Mouse (Mus musculus) thymus, postnatal 14 days (tissue): ENCODE data around the gene Igf2r.
A peak's percentile ranks its signal among the peaks of the same experiment; 100 is the strongest.

Experiments used
- DNase-seq: peaks from one replicate; pipeline ENCODE4 v3.0.0; 2021

The Igf2r gene

GRCm38 (mm10) chr17:12668478-12669362 lies 100.7 kb downstream of the Igf2r start:
- no peak for DNase-seq

GRCm38 (mm10) chr17:12664156-12664555 lies 105.3 kb downstream of the Igf2r start:
- no peak for DNase-seq

GRCm38 (mm10) chr17:12660572-12661260 lies 108.7 kb downstream of the Igf2r start:
- peak; percentile 17 for DNase-seq

- no peak for DNase-seq
Observed at GRCm38 (mm10) chr17:12659233-12659632, 110.2 kb downstream of the Igf2r start.

GRCm38 (mm10) chr17:12658784-12659183 lies 110.7 kb downstream of the Igf2r start:
- no peak for DNase-seq

GRCm38 (mm10) chr17:12655826-12656225 lies 113.6 kb downstream of the Igf2r start:
- DNase-seq = peak; percentile 46

GRCm38 (mm10) chr17:12654061-12654460 lies 115.4 kb downstream of the Igf2r start:
- no peak for DNase-seq

GRCm38 (mm10) chr17:12652604-12653003 lies 116.9 kb downstream of the Igf2r start:
- DNase-seq = no peak

- DNase-seq = no peak
Observed at GRCm38 (mm10) chr17:12645461-12645860, 124.0 kb downstream of the Igf2r start.

- no peak for DNase-seq
Observed at GRCm38 (mm10) chr17:12641087-12641486, 128.4 kb downstream of the Igf2r start.

- DNase-seq = no peak
Observed at GRCm38 (mm10) chr17:12639585-12639984, 129.9 kb downstream of the Igf2r start.

GRCm38 (mm10) chr17:12634814-12635213 lies 134.7 kb downstream of the Igf2r start:
- DNase-seq = no peak
